Mouse (Mus musculus) liver, embryonic 11.5 days (tissue): ENCODE results near the gene Slc24a5. TPM values are rescaled to one million over a fixed set of nuclear protein-coding genes. Genes with fewer than 3 reads are reported as not detected.
A peak's percentile ranks its signal among the peaks of the same experiment; 100 is the strongest.

Source experiments
- ATAC-seq: fragments of 200-750 bp; cut with Nextera tagmentation; replicated peaks from 2 replicates; pipeline ENCODE4 v1.8.0; 2017; ENCODE audit warnings: moderate number of reproducible peaks, mild to moderate bottlenecking, moderate TSS enrichment, moderate library complexity; ENCODE audit not compliant: low FRiP score
- DNase-seq: peaks from one replicate; pipeline ENCODE4 v3.0.0-alpha.2; 2017; ENCODE audit warnings: low spot score
- H3K27ac ChIP-seq: fragments of 300-500 bp; sonication (generic); 2 replicates; pipeline ENCODE4 v1.5.1; 2014; ENCODE audit warnings: mild to moderate bottlenecking, low read depth, low read length, control low read depth
- H3K27me3 ChIP-seq: fragments of 300-500 bp; sonication (generic); replicated peaks from 2 replicates; pipeline ENCODE4 v1.6.1; 2014; ENCODE audit warnings: low read length, mixed read lengths; ENCODE audit not compliant: control insufficient read depth, insufficient read depth
- H3K36me3 ChIP-seq: fragments of 300-500 bp; sonication (generic); 2 replicates; pipeline ENCODE4 v1.6.1; 2014; ENCODE audit warnings: mild to moderate bottlenecking, low read length, moderate library complexity, mixed read lengths; ENCODE audit not compliant: control insufficient read depth, insufficient read depth
- H3K4me1 ChIP-seq: fragments of 300-500 bp; sonication (generic); replicated peaks from 2 replicates; pipeline ENCODE4 v1.6.1; 2014; ENCODE audit warnings: low read length, mixed read lengths; ENCODE audit not compliant: control insufficient read depth, insufficient read depth
- H3K4me2 ChIP-seq: fragments of 300-500 bp; sonication (generic); 2 replicates; pipeline ENCODE4 v1.6.1; 2014; ENCODE audit warnings: mild to moderate bottlenecking, control low read depth, moderate library complexity
- H3K4me3 ChIP-seq: fragments of 300-500 bp; sonication (generic); 2 replicates; pipeline ENCODE4 v1.5.1; 2014; ENCODE audit warnings: low read depth, low read length, control low read depth
- H3K9ac ChIP-seq: fragments of 300-500 bp; sonication (generic); 2 replicates; pipeline ENCODE4 v1.6.1; 2014; ENCODE audit warnings: low read depth, low read length, control low read depth
- H3K9me3 ChIP-seq: fragments of 300-500 bp; sonication (generic); 2 replicates; pipeline ENCODE4 v1.6.1; 2016; ENCODE audit warnings: low read length, inconsistent platforms, mixed read lengths; ENCODE audit not compliant: control insufficient read depth
- WGBS: fragments of 180-500 bp; shearing (Covaris S2); extraction: QIAGEN DNeasy Blood & Tissue Kit; methylation state at CpG from one replicate; pipeline ENCODE4 v1.1.7; 2014; 5-methylcytosine and 5-hydroxymethylcytosine counted together
- polyA plus RNA-seq: library from polyadenylated mRNA; unstranded; fragments of >200 nt; fragmentation: Nextera tagmentation; extraction: Ambion mirVana; gene quantifications from 2 replicates; pipeline ENCODE4 v1.2.1, GENCODE M21; 2014

Slc24a5 gene
- polyA plus RNA-seq, 1 experiment from 2014 or later, result 17.1 TPM

DNA sequence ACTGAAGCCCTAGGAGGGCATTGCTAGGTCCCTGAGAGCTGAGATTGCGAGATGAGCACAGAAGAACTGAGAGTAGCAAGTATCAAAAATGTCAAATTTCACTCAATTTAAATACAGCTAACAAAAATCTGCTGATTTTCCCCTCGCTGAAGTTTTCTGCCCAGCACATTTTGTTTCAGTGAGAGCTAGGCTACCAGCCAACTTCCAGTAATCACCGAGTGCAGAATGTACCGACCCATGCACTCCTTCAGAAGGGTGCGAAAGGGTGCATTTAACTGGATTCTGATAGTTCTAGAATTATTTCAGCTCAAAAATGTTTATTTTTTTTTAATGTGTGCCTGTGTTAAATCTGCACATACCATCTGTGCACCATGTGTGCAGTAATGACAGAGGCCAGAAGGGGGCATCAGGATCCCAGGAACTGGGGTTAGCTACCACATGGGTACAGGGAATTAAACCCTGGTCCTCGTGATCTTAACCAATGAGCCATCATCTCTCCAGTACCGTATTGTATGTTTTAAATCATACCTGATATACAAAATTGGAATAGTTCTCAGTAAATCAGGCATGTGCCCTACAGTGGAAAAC is 12.5 kb upstream of the Slc24a5 start:
- DNase-seq (no peak), ATAC-seq (no peak)
- WGBS, result 84% methylated on average over 7 of the region's 7 CpGs
- Histone ChIP-seq H3K4me1 (no peaks in the 10 kb centered on the region), H3K36me3 (no peaks in the 10 kb centered on the region), H3K4me2 (no peak overlapping the region), H3K9ac (no peak overlapping the region), H3K27ac (no peak overlapping the region), H3K9me3 (no peaks in the 10 kb centered on the region), H3K4me3 (no peak overlapping the region), H3K27me3 (no peaks in the 10 kb centered on the region)

DNA sequence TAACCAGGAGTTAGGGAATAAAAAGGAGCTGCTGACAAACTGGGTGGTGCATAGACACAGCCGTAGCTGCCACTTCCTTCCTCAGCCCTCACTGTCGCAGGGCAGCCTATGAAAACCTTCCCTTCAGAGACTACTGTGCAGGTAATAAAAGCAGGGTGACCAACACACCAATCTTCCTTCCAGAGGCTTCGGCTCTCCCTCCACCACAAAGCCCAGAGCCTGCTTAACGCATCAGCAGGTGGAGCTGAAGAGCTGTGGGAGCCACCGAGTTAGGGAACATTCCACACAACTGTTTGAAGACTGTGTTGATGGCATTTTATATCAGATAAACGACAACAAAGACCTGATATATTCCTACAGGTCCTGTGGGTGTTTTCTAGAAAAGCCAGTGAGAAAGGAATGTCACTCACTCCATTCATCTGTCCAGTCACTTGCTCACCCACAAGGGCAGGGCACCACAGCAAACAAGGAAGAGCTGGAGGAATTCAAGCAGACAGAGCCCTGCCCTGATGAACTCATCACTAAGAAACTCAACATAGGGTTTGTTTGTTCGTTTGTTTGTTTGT is 10.6 kb upstream of the Slc24a5 start:
- WGBS, result 41% methylated on average over 7 of the region's 7 CpGs
- Histone ChIP-seq H3K27me3 (no peaks in the 10 kb centered on the region), H3K9ac (no peak overlapping the region), H3K4me1 (no peaks in the 10 kb centered on the region), H3K4me3 (no peak overlapping the region), H3K4me2 (no peak overlapping the region), H3K36me3 (no peaks in the 10 kb centered on the region), H3K27ac (no peak overlapping the region), H3K9me3 (no peaks in the 10 kb centered on the region)
- no peak for DNase-seq
- ATAC-seq, result no peak

DNA sequence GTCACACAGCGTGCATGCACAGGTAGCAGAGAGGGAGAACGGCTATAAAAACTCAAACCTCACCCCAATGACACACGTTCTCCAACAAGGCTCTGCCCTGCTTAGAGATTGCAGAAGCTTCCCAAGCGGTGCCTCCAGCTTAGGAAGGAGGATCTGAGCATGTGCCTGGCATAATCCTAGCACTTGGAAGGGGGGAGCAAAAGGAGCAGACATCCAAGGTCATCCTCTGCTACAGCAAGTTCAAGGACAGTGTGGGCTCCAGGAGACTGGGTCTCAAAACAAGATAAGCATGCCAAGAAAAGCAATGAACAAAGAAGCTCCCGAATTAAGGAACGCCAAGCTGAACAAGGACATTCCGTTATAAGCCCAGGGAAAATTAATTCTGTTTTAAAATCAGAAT is 6.5 kb upstream of the Slc24a5 start:
- Histone ChIP-seq H3K27me3 (no peaks in the 10 kb centered on the region), H3K9ac (no peak overlapping the region), H3K36me3 (no peaks in the 10 kb centered on the region), H3K9me3 (no peaks in the 10 kb centered on the region), H3K4me1 (no peaks in the 10 kb centered on the region), H3K4me2 (no peak overlapping the region), H3K4me3 (no peak overlapping the region), H3K27ac (no peak overlapping the region)
- ATAC-seq (no peak), DNase-seq (no peak)
- WGBS, result 87% methylated on average over 7 of the region's 7 CpGs

DNA sequence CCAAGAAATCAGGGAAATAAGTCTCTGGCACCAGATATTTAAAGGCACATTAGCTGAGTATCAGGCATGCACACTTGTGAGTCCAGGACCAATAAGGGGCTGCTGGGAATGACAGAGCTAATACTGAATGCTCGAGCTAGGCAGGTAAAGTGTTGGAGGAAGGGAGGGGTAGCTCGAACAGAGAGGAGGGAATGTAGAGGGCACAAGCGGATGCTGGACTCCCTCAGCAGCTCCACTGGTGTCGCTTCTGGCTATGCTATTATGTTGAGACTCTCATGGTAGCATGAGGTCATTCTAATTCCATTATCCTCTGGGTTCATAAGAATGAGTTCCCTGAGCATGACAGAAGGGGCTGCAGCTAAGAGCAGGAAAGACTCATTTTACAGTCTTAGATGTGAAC is 5.0 kb upstream of the Slc24a5 start:
- Histone ChIP-seq H3K27me3 (no peaks in the 10 kb centered on the region), H3K9me3 (no peaks in the 10 kb centered on the region), H3K4me1 (no peaks in the 10 kb centered on the region), H3K4me2 (no peak overlapping the region), H3K9ac (no peak overlapping the region), H3K27ac (no peak overlapping the region), H3K4me3 (no peak overlapping the region), H3K36me3 (no peaks in the 10 kb centered on the region)
- 69% methylated on average over 4 of the region's 4 CpGs for WGBS
- ATAC-seq (no peak), DNase-seq (no peak)

DNA sequence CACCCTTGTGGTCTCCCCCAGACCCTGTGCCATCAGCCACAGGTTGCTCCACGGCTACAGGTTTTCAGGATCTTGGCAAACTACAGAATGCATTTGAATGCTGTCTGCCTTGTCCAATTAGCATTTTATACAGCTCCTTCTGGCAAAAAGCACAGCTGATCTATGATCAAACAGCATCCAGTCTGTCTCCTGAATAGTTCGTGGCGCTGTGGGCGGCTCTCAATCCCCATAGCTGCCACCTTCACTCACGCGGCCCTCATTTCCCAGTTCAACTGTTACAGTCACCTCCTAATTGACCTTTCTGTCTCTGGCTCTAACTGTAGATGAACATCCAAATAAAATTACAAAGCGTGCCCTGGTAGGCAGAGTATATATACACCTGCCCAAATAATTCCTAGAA is 551 bp upstream of the Slc24a5 start:
- Histone ChIP-seq H3K4me2 (no peak overlapping the region), H3K9ac (no peak overlapping the region), H3K36me3 (no peaks in the 10 kb centered on the region), H3K27me3 (no peaks in the 10 kb centered on the region), H3K4me3 (no peak overlapping the region), H3K4me1 (no peaks in the 10 kb centered on the region), H3K27ac (no peak overlapping the region), H3K9me3 (no peaks in the 10 kb centered on the region)
- no peak for ATAC-seq
- 90% methylated on average over 7 of the region's 7 CpGs for WGBS
- no peak for DNase-seq

DNA sequence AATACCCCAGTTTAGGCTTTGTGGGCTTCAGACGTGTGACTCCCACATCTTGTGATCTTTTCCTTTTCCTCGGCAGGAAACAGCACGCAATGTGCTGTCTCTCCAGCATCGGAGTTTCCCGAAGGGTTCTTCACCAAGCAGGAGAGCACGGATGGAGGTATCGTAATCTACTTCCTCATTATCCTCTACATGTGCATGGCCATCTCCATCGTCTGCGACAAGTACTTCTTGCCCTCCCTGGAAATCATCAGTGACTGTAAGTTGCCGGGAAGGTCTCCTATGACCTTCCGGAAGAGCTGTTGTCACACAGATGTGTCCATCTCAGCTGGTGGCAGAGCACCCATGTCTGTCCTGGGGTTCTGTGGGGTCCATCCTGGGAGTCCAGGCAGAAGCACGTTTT is 772 bp downstream of the Slc24a5 start:
- no peak for DNase-seq
- H3K27me3 ChIP-seq, result no peaks in the 10 kb centered on the region
- ATAC-seq, result no peak
- H3K27ac ChIP-seq, result no peak overlapping the region
- H3K9me3 ChIP-seq, result no peaks in the 10 kb centered on the region
- no peaks in the 10 kb centered on the region for H3K36me3 ChIP-seq
- H3K9ac ChIP-seq, result no peak overlapping the region
- H3K4me3 ChIP-seq, result no peak overlapping the region
- peak overlapping the region; percentile 8; the same call in 1 of the 2 replicates for H3K4me2 ChIP-seq
- 72% methylated on average over 12 of the region's 12 CpGs for WGBS
- H3K4me1 ChIP-seq, result no peaks in the 10 kb centered on the region

DNA sequence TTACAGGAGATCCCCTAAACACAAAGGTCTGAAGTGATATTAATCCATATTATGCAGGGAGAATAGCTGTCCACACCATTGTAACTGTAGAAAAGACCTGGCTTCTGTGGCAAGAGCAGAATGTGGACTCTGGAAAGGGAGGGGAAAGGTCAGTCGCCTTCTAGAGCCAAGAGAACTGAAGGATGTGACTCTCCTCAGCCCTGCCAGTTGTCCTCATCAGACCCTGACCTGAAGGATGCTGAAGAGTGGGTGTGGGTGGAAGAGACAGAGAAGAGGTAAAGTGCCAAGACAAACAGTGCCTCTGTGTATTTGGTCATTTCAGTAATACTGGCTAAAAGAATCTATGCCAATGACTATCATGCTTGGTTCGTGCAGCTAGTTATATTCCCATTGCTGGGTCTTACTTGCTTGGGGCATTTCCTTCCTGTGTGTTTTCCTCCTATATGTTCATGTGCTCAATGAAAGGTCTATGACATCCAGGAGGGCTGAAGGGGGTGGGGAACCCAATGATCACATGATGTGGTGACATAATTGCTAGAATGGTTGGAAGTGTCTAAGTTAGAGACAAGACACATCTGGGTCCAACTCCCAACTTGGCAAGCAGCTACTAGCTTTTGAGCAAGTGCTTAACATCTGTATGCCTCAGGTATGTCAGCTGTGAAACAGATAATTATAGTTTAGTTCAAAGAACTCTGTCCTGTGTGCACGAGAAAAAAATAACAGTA is 5.3 kb downstream of the Slc24a5 start:
- 87% methylated on average over 3 of the region's 3 CpGs for WGBS
- H3K4me2 ChIP-seq, result no peak overlapping the region
- H3K4me3 ChIP-seq, result no peak overlapping the region
- ATAC-seq, result no peak
- H3K36me3 ChIP-seq, result no peaks in the 10 kb centered on the region
- H3K27ac ChIP-seq, result no peak overlapping the region
- H3K27me3 ChIP-seq, result no peaks in the 10 kb centered on the region
- H3K4me1 ChIP-seq, result no peaks in the 10 kb centered on the region
- no peak overlapping the region for H3K9ac ChIP-seq
- no peak for DNase-seq
- H3K9me3 ChIP-seq, result no peaks in the 10 kb centered on the region

DNA sequence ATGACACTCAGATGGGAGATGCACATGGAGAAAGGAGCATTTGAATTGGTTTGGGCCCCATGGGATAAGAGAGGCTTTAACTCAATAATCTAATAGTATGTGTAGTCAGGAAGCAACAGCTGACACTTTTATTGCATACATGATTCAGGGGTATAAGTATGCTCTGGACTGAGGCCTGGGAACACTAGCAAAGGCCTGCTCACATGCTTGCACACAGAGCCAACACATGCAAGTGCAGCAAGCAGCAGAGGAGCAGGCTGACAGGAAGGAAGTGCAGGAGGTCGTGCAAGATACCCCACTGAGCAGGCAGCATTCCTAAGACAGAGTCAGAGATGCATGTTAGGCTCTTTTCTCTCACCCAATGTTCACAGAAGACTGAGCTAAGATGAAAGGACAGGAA is 16.0 kb downstream of the Slc24a5 start:
- Histone ChIP-seq H3K27me3 (no peaks in the 10 kb centered on the region), H3K9ac (no peak overlapping the region), H3K36me3 (peaks cover 2% of the 10 kb centered on the region; the same call in 1 of the 2 replicates), H3K4me2 (no peak overlapping the region), H3K4me1 (no peaks in the 10 kb centered on the region), H3K4me3 (no peak overlapping the region), H3K9me3 (no peaks in the 10 kb centered on the region), H3K27ac (no peak overlapping the region)
- ATAC-seq, result no peak; the same call in 1 of the 2 replicates
- DNase-seq, result no peak
- 40% methylated on average over 1 of the region's 1 CpGs for WGBS

DNA sequence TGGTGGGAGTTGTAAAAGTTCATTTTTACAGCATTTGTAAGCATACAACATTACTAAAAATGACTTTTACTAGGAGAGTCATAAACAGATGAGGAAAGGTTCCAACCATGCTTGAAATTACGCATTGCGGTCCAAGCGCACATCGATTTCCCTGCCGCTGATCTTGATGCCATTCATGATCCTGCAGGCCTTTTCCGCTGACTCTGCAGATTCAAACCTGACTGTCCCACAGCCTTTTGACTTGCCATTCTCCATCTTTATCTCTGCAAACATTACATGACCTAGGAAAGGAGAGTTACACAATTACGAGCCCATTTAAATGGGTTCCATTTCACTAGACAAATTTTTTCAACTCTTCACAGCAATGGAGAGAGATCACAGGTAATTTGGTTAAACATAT is 20.8 kb downstream of the Slc24a5 start:
- H3K27me3 ChIP-seq, result no peaks in the 10 kb centered on the region
- H3K27ac ChIP-seq, result no peak overlapping the region
- H3K4me3 ChIP-seq, result no peak overlapping the region
- no peak overlapping the region for H3K4me2 ChIP-seq
- WGBS, result 97% methylated on average over 7 of the region's 7 CpGs
- no peak for ATAC-seq
- no peak overlapping the region for H3K9ac ChIP-seq
- no peaks in the 10 kb centered on the region for H3K4me1 ChIP-seq
- no peaks in the 10 kb centered on the region for H3K9me3 ChIP-seq
- no peak for DNase-seq
- H3K36me3 ChIP-seq, result peaks cover 9% of the 10 kb centered on the region; the same call in 1 of the 2 replicates
